Mouse (Mus musculus) right cerebral cortex, adult 18-20 months (tissue): Measurements from ENCODE around the gene Arhgap25.
A peak's percentile ranks its signal among the peaks of the same experiment; 100 is the strongest.
"Not testable (repeated sequence)": the region's sequence is repeated elsewhere in the genome, so short reads cannot be mapped to it uniquely, and the experiment has no call there.

Experiments used
- DNase-seq: peaks from one replicate; pipeline ENCODE4 v3.0.0; 2022; ENCODE audit warnings: mixed read lengths

The Arhgap25 gene

GRCm38 (mm10) chr6:87532953-87533710 lies at the start of gene Arhgap25:
Gene Arhgap25, minus strand, starts transcription at chr6:87533259.
- DNase-seq, result peak; percentile 50

GRCm38 (mm10) chr6:87582456-87582855 lies 49.4 kb upstream of the Arhgap25 start:
- no peak for DNase-seq

GRCm38 (mm10) chr6:87581581-87581980 lies 48.5 kb upstream of the Arhgap25 start:
- DNase-seq, result no peak

- DNase-seq, result no peak
Measured at GRCm38 (mm10) chr6:87581071-87581470, 48.0 kb upstream of the Arhgap25 start.

- DNase-seq, result no peak
Measured at GRCm38 (mm10) chr6:87578247-87578646, 45.2 kb upstream of the Arhgap25 start.

- no peak for DNase-seq
Measured at GRCm38 (mm10) chr6:87576648-87577330, 43.7 kb upstream of the Arhgap25 start.

GRCm38 (mm10) chr6:87571863-87572262 lies 38.8 kb upstream of the Arhgap25 start:
- not testable (repeated sequence) for DNase-seq

GRCm38 (mm10) chr6:87567686-87568593 lies 34.9 kb upstream of the Arhgap25 start:
- no peak for DNase-seq

GRCm38 (mm10) chr6:87565166-87565565 lies 32.1 kb upstream of the Arhgap25 start:
- no peak for DNase-seq

- DNase-seq, result no peak
Measured at GRCm38 (mm10) chr6:87564356-87564755, 31.3 kb upstream of the Arhgap25 start.

- no peak for DNase-seq
Measured at GRCm38 (mm10) chr6:87553724-87554123, 20.7 kb upstream of the Arhgap25 start.

- DNase-seq, result no peak
Measured at GRCm38 (mm10) chr6:87552054-87552807, 19.2 kb upstream of the Arhgap25 start.

- no peak for DNase-seq
Measured at GRCm38 (mm10) chr6:87547836-87548235, 14.8 kb upstream of the Arhgap25 start.

- no peak for DNase-seq
Measured at GRCm38 (mm10) chr6:87547431-87547830, 14.4 kb upstream of the Arhgap25 start.

GRCm38 (mm10) chr6:87545331-87546217 lies 12.5 kb upstream of the Arhgap25 start:
- no peak for DNase-seq

- DNase-seq, result no peak
Measured at GRCm38 (mm10) chr6:87542027-87542426, 9.0 kb upstream of the Arhgap25 start.

- DNase-seq, result no peak
Measured at GRCm38 (mm10) chr6:87541171-87541571, 8.1 kb upstream of the Arhgap25 start.

- DNase-seq, result no peak
Measured at GRCm38 (mm10) chr6:87538376-87539270, 5.6 kb upstream of the Arhgap25 start.

GRCm38 (mm10) chr6:87537678-87538077 lies 4.6 kb upstream of the Arhgap25 start:
- no peak for DNase-seq

- no peak for DNase-seq
Measured at GRCm38 (mm10) chr6:87536270-87536669, 3.2 kb upstream of the Arhgap25 start.
